Mouse (Mus musculus): ENCODE data around the gene G0s2. TPM values are rescaled to one million over a fixed set of nuclear protein-coding genes. Genes with fewer than 3 reads are reported as not detected.
A peak's percentile ranks its signal among the peaks of the same experiment; 100 is the strongest.

The G0s2 gene
- polyA plus RNA-seq, 1 experiment from 2014 or later: 37.1 TPM

DNA sequence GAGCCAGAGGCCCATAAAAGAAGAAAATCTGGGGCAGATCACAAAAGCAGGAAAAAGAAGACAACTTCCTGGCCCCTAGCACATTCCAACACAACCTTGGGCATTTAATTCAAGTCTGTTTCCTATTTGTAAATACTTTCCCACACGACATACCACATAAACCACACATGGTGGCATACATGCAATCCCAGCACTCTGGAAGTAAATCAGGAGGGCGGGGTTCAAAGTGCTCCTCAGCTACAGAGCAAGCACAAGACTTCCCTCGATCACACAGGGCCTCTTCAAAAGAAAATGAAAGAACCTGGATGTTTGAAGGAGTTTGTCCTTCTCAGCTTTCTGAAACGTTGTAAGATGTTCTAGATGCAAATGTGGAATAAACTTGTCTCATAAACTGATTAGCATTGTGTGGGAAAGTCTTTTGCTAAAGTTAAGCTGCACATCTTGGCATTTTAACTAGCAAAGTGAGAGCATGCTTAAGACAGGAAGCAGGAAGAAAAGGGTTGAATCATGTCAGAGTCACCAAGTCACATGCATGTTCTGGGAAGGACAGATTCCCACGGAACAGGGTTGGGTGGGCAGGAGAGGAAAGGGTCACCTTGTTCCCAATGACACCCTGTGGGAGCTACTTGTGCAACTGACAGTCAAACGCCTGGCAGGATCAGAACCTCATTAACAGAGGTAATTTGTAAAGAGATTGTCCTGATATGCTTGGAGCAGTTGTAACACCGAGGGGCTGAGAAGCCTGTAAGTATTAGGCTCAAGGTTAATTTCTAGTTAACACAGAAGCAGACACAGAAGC is 46.1 kb downstream of the G0s2 start:
- H3K4me3 ChIP-seq (replicated peaks): no peak overlapping the region
- peak overlapping the region; percentile 45; the same call in 1 of the 2 replicates for H3K27ac ChIP-seq
- no peaks in the 10 kb centered on the region for H3K9me3 ChIP-seq (replicated peaks)
- peaks cover 38% of the 10 kb centered on the region for H3K4me1 ChIP-seq
- H3K27me3 ChIP-seq: no peaks in the 10 kb centered on the region
- no peak for ATAC-seq (replicated peaks; ENCODE audit: low FRiP score)
- H3K36me3 ChIP-seq: no peaks in the 10 kb centered on the region
- H3K4me2 ChIP-seq: no peak overlapping the region
- H3K9ac ChIP-seq: no peak overlapping the region
- 30% methylated on average over 7 of the region's 7 CpGs for WGBS

DNA sequence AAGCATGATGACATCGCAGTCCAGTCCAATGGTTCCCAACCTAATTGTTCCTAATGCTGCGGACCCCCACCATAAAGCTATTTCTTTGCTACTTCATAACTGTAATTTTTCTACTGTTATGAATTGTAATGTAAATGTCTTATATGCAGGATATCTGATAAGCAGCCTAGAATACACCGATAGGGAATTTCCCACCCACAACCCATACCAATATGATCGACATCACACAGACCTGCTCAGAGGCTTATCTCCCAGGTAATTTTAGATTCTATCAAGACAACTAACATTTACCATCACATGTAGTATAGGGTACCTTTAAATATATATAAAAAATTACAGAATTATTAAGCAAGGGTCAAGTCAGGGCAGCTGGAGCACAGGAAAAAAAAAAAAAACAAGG is 46.9 kb downstream of the G0s2 start:
- WGBS: 88% methylated on average over 4 of the region's 4 CpGs
- no peaks in the 10 kb centered on the region for H3K9me3 ChIP-seq (replicated peaks)
- no peak overlapping the region for H3K27ac ChIP-seq
- H3K4me1 ChIP-seq: peaks cover 35% of the 10 kb centered on the region
- no peak overlapping the region for H3K4me3 ChIP-seq (replicated peaks)
- H3K4me2 ChIP-seq: no peak overlapping the region
- H3K9ac ChIP-seq: no peak overlapping the region
- H3K36me3 ChIP-seq: no peaks in the 10 kb centered on the region
- ATAC-seq (replicated peaks; ENCODE audit: low FRiP score): no peak
- no peaks in the 10 kb centered on the region for H3K27me3 ChIP-seq

- no peaks in the 10 kb centered on the region for H3K36me3 ChIP-seq
- H3K9ac ChIP-seq: no peak overlapping the region
- no peak overlapping the region for H3K27ac ChIP-seq
- ATAC-seq (replicated peaks; ENCODE audit: low FRiP score): no peak
- H3K4me2 ChIP-seq: no peak overlapping the region
- peaks cover 29% of the 10 kb centered on the region for H3K4me1 ChIP-seq
- H3K9me3 ChIP-seq (replicated peaks): no peaks in the 10 kb centered on the region
- H3K4me3 ChIP-seq (replicated peaks): no peak overlapping the region
- WGBS: 21% methylated on average over 3 of the region's 3 CpGs
- no peaks in the 10 kb centered on the region for H3K27me3 ChIP-seq
Observed at GRCm38 (mm10) chr1:193225531-193225930, 47.5 kb downstream of the G0s2 start.

Other genes starting within 250 kb of the G0s2 start
- 1.5 and 1.6 TPM in 2 replicates for gene Syt14, start 237.4 kb downstream of the G0s2 start, polyA plus RNA-seq (2015; fragmentation: Nextera tagmentation; extraction: Ambion mirVana)
- 9.2 and 9.9 TPM in 2 replicates for gene Diexf, start 142.9 kb downstream of the G0s2 start, polyA plus RNA-seq (2015; fragmentation: Nextera tagmentation; extraction: Ambion mirVana)
- 13.3 and 14.0 TPM in 2 replicates for gene Irf6, start 120.1 kb downstream of the G0s2 start, polyA plus RNA-seq (2015; fragmentation: Nextera tagmentation; extraction: Ambion mirVana)
- gene A130010J15Rik, start 105.2 kb downstream of the G0s2 start, polyA plus RNA-seq (2015; fragmentation: Nextera tagmentation; extraction: Ambion mirVana): 14.2 and 16.3 TPM in 2 replicates
- 3.5 and 4.3 TPM in 2 replicates for gene Traf3ip3, start 71.5 kb downstream of the G0s2 start, polyA plus RNA-seq (2015; fragmentation: Nextera tagmentation; extraction: Ambion mirVana)
- 1.2 and 1.6 TPM in 2 replicates for gene Lamb3, start 65.5 kb downstream of the G0s2 start, polyA plus RNA-seq (2015; fragmentation: Nextera tagmentation; extraction: Ambion mirVana)
- 1.5 TPM in 2 replicates for gene Hsd11b1, start 9.1 kb downstream of the G0s2 start, polyA plus RNA-seq (2015; fragmentation: Nextera tagmentation; extraction: Ambion mirVana)
- gene Camk1g, start 97.1 kb upstream of the G0s2 start, polyA plus RNA-seq (2015; fragmentation: Nextera tagmentation; extraction: Ambion mirVana): 11.0 and 14.0 TPM in 2 replicates